Mouse (Mus musculus) frontal cortex, postnatal 14 days (tissue): ENCODE measurements around the gene Ajap1.

Experiments used
- DNase-seq, 2 experiments: peaks; one replicate each; pipeline ENCODE4 v3.0.0; 2022; ENCODE audit warnings: low spot score in 2 of 2

Gene Ajap1

GRCm38 (mm10) chr4:153453496-153453895 lies 29.1 kb downstream of the Ajap1 start:
- no peak for DNase-seq

- DNase-seq, result no peak
These were observed 31.1 kb downstream of the Ajap1 start for GRCm38 (mm10) chr4:153451516-153451915.

- DNase-seq, result no peak
These were observed 40.1 kb downstream of the Ajap1 start for GRCm38 (mm10) chr4:153442522-153442921.

GRCm38 (mm10) chr4:153439868-153440267 lies 42.7 kb downstream of the Ajap1 start:
- DNase-seq, result peak in 1 of 2 experiments; percentile 48

GRCm38 (mm10) chr4:153439031-153439430 lies 43.6 kb downstream of the Ajap1 start:
- peak; percentile 78 to 79 for DNase-seq

- DNase-seq, result no peak
These were observed 45.4 kb downstream of the Ajap1 start for GRCm38 (mm10) chr4:153437196-153437595.

GRCm38 (mm10) chr4:153435917-153436316 lies 46.7 kb downstream of the Ajap1 start:
- no peak for DNase-seq

GRCm38 (mm10) chr4:153429971-153430370 lies 52.6 kb downstream of the Ajap1 start:
- DNase-seq, result no peak

GRCm38 (mm10) chr4:153425961-153426656 lies 56.5 kb downstream of the Ajap1 start:
- DNase-seq, result no peak

- DNase-seq, result peak in 1 of 2 experiments; percentile 26
These were observed 58.3 kb downstream of the Ajap1 start for GRCm38 (mm10) chr4:153424324-153424723.

- DNase-seq, result peak in 1 of 2 experiments; percentile 40
These were observed 64.7 kb downstream of the Ajap1 start for GRCm38 (mm10) chr4:153417926-153418325.

GRCm38 (mm10) chr4:153417164-153417896 lies 65.3 kb downstream of the Ajap1 start:
- no peak for DNase-seq

GRCm38 (mm10) chr4:153416111-153416510 lies 66.5 kb downstream of the Ajap1 start:
- no peak for DNase-seq

GRCm38 (mm10) chr4:153398421-153398820 lies 84.2 kb downstream of the Ajap1 start:
- no peak for DNase-seq

GRCm38 (mm10) chr4:153387478-153387877 lies 95.1 kb downstream of the Ajap1 start:
- DNase-seq, result no peak

- no peak for DNase-seq
These were observed 101.2 kb downstream of the Ajap1 start for GRCm38 (mm10) chr4:153381433-153381832.

- DNase-seq, result no peak
These were observed 101.7 kb downstream of the Ajap1 start for GRCm38 (mm10) chr4:153380885-153381284.

- DNase-seq, result peak in 1 of 2 experiments; percentile 44
These were observed 104.6 kb downstream of the Ajap1 start for GRCm38 (mm10) chr4:153377981-153378380.

- no peak for DNase-seq
These were observed 108.4 kb downstream of the Ajap1 start for GRCm38 (mm10) chr4:153374233-153374632.

- no peak for DNase-seq
These were observed 109.5 kb downstream of the Ajap1 start for GRCm38 (mm10) chr4:153373125-153373524.

- no peak for DNase-seq
These were observed 113.9 kb downstream of the Ajap1 start for GRCm38 (mm10) chr4:153368620-153369159.

- DNase-seq, result no peak
These were observed 121.6 kb downstream of the Ajap1 start for GRCm38 (mm10) chr4:153360868-153361545.
